Mouse (Mus musculus): ENCODE data around the gene Lingo4. TPM values are rescaled to one million over a fixed set of nuclear protein-coding genes. Genes with fewer than 3 reads are reported as not detected.

Lingo4 gene
- total RNA-seq, 2 experiments from 2014 or later = 0.25 TPM; not detected in 1

DNA sequence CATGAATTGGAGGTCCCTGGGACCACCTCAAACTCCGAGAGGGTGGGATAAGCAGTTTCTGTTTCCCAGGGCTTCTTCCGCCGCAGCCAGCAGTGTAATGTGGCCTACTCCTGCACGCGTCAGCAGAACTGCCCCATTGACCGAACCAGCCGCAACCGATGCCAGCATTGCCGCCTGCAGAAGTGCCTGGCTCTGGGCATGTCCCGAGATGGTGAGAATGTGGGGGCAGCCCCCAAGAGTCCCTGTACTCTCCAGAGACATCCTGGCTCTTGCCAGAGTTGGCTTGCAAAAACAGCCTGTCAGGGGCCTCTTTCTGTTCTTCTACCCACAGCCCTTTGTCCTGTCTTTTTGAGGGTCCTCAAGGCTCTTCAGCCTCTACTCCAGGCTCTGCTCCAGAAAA is 10.9 kb upstream of the Lingo4 start:
- DNase-seq = no peak

DNA sequence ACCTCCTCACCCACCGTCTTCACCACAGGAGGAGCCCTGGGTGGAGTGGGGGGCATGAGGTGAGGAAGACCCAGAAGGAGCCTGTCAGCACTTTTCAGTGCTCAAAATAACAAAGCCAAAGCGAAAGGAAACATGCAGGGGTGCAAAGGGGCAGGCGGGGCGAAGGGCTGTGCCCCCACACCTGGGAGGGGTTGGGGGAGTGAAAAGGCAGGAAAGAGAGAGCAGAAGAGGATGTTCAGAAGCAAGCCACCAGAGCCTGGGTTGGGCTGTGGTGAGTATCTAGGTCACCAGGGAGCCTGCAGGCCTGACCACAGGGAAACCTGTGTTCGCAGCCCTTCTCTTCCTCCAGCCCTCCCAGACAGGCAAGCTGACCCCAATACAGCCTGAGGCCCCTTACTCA is 10.3 kb upstream of the Lingo4 start:
- no peak for DNase-seq

DNA sequence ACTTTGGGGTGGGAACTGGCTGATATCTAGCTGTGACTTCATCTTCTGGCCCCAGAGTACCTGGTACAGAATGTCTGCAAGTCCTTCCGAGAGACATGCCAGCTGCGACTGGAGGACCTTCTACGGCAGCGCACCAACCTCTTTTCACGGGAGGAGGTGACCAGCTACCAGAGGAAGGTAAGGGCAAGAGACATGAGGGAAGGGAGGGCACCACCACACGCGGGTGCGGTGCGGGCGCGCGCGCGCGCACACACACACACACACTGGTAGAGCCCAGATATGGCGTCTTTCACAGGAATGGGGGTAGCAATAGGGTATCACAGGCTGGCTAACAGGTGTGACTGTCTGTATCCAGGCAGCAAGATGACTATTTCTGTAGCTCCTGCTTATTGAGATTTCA is 8.9 kb upstream of the Lingo4 start:
- DNase-seq = no peak

- no peak for DNase-seq
Measured at GRCm38 (mm10) chr3:94391001-94391400, 7.3 kb upstream of the Lingo4 start.

DNA sequence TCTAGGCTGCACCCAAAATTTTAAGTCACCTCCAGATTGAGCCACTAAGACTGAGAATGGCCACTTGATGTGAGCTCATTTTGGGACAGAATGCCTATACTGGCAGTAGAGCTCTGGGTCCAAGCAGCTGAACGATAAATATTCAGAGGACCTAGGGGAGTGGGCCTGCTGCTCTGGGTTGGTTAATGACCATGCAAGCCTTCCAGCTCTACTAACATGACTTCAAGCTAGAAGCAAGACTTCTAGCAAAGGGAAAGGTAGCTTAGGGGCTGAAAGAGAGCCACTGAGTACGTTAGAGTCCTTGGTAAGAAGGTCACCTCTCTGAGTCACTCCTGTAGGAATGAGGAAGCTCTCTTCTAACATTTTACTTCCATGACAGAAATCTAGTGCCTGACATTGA is 6.2 kb upstream of the Lingo4 start:
- DNase-seq = no peak

DNA sequence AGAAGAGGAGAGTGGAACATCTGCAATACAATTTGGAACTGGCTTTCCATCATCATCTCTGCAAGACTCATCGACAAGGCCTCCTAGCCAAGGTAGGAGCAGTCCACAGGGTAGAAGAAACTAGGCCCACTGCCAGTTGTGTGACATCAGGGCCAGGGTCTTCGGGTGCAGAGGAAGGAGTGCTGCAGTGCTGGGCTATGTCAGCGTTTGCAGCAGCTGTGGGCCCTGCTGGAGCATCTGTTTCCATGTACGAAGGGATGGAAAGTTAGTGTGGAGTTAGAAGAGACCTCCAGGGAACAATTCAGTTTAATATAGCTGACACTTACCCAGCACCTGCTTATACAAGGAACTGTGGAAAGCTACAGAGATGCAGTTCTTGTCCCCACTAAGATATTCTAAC is 5.3 kb upstream of the Lingo4 start:
- DNase-seq = no peak

GRCm38 (mm10) chr3:94396336-94396735 is 2.0 kb upstream of the Lingo4 start:
- DNase-seq = no peak

GRCm38 (mm10) chr3:94396851-94397250 is 1.5 kb upstream of the Lingo4 start:
- no peak for DNase-seq

DNA sequence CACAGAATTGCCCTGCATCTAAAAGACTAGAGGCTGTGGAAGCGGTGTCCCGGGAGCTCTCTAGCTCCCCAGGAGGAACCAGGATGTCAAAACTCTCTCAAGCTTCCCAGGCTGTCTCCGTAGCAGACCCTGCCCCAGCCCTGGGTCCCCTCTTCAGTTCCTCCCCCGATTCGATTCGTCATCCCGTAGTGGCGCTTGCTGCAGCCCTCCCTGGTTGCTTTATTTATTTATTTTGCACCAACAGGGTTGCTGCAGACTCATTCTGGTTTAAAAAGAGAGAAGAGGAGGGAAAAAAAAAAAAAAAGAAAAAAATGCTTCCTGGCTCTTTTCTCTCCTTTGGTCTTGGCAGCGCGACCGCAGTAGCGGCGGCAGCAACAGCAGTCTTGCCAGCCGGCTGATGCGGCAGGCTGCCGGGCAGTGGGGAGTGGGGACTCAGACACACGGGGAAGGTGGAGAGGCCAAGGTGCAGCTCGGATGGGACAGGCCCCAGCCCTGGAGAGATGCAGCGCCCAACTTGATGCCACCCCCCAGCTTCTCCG is 695 bp downstream of the Lingo4 start:
- DNase-seq = no peak

DNA sequence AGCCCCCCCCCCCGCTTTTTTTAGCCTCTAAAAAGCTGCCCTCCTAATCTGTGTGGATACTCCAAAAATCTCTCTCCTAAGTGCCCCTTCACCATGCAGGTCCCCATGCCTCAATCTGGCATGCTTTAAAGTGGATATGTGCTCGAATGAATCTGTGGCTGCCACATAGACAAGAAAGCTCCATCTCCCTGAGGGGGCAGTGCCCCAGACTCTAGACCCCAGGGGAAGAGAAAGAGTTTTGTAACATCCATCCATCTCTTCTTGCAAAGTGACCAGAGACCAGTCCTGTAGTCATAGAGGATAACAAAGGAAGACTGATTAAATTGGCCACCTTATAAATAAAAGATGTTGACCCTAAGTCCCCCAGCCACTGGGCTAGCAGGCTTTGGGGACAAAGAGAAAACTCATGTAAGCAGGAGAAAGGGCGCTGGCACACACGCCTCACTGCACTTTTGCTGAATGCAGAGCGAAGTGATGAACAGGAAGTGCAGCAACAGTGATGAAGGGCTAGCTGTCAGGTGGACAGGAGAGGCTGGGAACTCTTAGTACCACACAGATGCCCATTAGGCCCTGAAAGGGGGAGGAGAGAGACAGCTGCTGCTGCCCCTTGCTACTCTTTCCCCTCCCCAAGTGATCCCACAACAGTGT is 1.5 kb downstream of the Lingo4 start:
- DNase-seq = no peak

DNA sequence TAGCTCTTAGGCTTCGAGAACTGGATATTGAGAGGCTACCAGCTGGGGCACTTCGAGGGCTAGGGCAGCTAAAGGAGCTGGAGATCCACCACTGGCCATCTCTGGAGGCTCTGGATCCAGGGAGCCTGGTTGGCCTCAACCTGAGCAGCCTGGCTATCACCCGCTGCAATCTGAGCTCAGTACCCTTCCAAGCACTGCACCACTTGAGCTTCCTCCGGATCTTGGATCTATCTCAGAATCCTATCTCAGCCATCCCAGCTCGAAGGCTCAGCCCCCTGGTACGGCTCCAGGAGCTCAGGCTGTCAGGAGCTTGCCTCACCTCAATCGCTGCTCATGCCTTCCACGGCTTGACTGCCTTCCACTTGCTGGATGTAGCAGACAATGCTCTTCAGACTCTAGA is 4.1 kb downstream of the Lingo4 start:
- no peak for DNase-seq

DNA sequence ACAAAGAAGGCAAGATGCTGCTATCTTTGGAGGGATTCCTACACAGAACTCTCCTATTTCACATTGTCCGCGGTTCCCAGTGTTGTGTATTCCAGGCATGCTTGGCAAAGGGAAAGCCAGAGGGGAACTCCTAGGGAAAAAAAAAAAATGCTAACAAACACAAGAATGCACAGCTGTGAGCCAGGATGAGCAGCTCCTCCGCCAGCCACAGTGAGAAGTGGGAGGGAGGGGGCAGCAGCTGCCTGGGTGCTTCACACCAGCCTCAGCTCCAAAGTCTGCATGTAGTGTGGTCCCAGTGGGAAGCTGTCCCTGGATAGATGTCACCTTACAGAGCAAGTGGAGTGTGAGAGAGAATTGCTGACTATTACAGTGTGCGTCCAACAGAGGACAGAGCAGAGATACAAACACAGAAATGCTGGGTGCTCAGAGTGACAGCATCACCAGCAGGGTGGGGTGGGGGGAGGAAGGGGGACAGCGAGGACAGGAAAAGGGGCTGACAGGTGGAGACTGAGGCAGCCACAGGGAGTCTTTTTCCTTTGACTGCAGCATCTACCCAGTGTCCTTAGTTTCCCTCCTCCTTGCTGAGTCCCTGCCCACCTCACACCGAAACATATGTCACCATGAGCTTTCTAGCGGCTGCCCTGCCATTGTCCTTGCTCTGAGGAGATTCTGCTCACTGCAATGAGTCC is 6.2 kb downstream of the Lingo4 start:
- DNase-seq = no peak

- no peak for DNase-seq
Measured at GRCm38 (mm10) chr3:94405561-94405960, 7.2 kb downstream of the Lingo4 start.

DNA sequence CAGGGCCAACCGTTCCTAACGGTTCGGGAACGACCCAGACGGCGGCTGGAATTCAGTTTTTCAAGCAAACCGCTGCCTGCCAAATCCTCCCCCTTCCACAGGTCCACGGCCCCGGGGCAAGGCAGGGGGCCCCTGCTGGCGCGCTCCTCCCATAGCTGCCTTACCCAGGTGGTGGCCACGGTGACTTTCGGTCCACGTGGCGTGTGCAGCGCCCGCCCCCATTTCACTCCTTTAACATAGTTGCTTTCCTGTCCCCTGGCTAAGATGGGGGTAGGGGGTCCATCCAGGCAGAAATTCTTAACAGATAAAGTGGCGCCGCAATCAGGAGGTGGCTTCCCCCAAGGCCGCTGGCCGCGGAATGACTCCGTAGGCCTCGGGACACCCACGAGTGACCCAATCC is 14.2 kb downstream of the Lingo4 start:
- DNase-seq = peak; percentile 17

GRCm38 (mm10) chr3:94413031-94413679 is 14.8 kb downstream of the Lingo4 start, which contains the start of gene Tdrkh:
Tdrkh (plus strand) TSS chr3:94413273.
- peak; percentile 92 for DNase-seq

- DNase-seq = no peak
Measured at GRCm38 (mm10) chr3:94430980-94431379, 32.7 kb downstream of the Lingo4 start.

DNA sequence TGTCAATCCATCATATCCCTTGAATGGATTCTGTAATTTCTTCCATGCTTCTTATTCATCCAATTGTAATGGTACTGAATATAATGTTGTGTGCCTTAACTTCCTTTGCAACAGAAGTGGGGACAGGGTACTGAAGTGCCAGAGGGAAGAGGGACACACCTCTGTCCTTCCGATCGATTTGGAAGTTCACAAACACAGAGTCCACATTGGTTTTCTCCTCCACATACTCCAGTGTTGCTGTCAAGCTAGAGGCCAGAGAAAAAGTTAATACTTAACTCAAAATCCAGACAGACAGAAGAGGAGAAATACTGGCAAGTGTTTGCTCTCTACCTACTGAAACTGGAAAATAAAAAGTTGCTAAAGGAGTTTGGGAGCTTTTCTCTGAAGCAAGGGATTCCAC is 36.0 kb downstream of the Lingo4 start:
- no peak for DNase-seq

GRCm38 (mm10) chr3:94436420-94436819 is 38.1 kb downstream of the Lingo4 start:
- DNase-seq = no peak

DNA sequence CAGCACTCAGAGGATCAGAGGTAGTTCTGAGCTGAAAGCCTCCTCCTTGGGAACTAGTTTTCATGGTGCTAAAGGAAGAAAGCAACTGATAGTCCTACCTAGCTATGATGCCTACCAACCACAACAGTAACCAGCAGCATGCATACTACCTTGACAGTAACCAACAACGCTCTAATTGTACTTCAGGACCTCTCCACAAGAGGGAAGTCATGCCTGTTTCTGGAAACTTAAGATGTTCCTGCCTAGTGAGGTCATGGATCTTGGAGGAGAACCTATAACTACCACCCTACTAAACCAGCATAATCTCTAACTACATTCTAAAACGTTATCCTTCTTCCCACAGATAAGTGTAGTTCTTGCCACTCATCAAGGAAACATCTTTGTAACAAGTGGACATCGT is 42.9 kb downstream of the Lingo4 start:
- no peak for DNase-seq

DNA sequence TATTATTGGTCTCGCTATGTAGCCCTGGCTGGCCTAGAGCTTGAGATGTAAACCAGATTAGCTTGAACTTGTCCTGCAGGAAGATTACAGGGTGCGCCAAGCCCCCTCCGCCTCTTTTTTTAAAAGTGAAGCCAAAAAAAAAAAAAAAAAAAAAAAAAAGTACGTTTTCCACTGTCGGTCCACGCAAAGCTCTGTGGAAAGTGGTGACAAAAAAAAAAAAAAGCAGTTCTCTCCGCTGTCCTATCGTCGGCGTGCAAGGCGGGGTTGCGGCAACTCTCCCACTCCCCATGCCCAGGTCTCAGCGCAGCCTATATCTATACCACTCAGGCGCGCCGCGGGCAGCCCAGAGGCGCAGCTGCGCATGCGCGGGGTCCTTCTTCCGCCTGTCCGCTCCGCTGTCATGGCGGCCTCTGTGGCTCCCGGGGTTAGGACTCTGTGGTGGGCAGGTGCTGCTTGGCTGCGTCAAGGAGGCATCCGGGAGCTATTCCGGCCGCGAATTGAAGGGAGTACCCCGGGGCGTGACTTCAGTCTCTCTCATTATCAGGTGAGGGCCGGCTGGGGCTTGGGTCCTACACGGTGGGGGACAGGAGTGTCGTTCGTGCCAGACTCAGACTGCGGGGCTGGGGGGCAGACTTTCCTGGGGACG is 44.8 kb downstream of the Lingo4 start, which contains the start of gene Mrpl9:
Mrpl9 (plus strand) TSS at position 368 of the 646 bp plus-strand sequence.
- DNase-seq = peak; percentile 97

GRCm38 (mm10) chr3:94443597-94443964 is 45.3 kb downstream of the Lingo4 start, which contains the start of gene Oaz3:
Oaz3 (minus strand) TSS chr3:94443915.
- DNase-seq = no peak

- no peak for DNase-seq
Measured at GRCm38 (mm10) chr3:94449377-94449776, 51.1 kb downstream of the Lingo4 start.
